Mouse (Mus musculus) intestine, embryonic 16.5 days (tissue): ENCODE measurements at regions not wholly inside any gene's neighbourhood (a gene's known extent, or its start where the extent isn't known, plus 50 kb on each side); places are given as distances from the start of the nearest gene placed in this dataset.

ENCODE experiments used
- ATAC-seq: fragments of 200-750 bp; cut with Nextera tagmentation; 2 replicates; pipeline ENCODE4 v1.8.0; 2017; ENCODE audit warnings: moderate TSS enrichment, moderate library complexity
- H3K27ac ChIP-seq: fragments of 300-500 bp; sonication (generic); 2 replicates; pipeline ENCODE4 v1.5.1; 2014; ENCODE audit warnings: mild to moderate bottlenecking, low read length
- H3K27me3 ChIP-seq: fragments of 300-500 bp; sonication (generic); replicated peaks from 2 replicates; pipeline ENCODE4 v1.6.1; 2014; ENCODE audit warnings: low read length, control low read depth, mixed read lengths; ENCODE audit not compliant: control insufficient read depth, insufficient read depth
- H3K36me3 ChIP-seq: fragments of 300-500 bp; sonication (generic); 2 replicates; pipeline ENCODE4 v1.6.1; 2014; ENCODE audit warnings: low read length, control low read depth; ENCODE audit not compliant: control insufficient read depth, insufficient read depth
- H3K4me1 ChIP-seq: fragments of 300-500 bp; sonication (generic); 2 replicates; pipeline ENCODE4 v1.6.1; 2014; ENCODE audit warnings: low read length, control low read depth, mixed read lengths; ENCODE audit not compliant: control insufficient read depth, insufficient read depth
- H3K4me2 ChIP-seq: fragments of 300-500 bp; sonication (generic); 2 replicates; pipeline ENCODE4 v1.6.1; 2014; ENCODE audit warnings: low read depth, low read length, control low read depth
- H3K4me3 ChIP-seq: fragments of 300-500 bp; sonication (generic); 2 replicates; pipeline ENCODE4 v1.5.1; 2014; ENCODE audit warnings: mild to moderate bottlenecking, low read length
- H3K9ac ChIP-seq: fragments of 300-500 bp; sonication (generic); 2 replicates; pipeline ENCODE4 v1.6.1; 2014; ENCODE audit warnings: low read depth, low read length
- H3K9me3 ChIP-seq: fragments of 300-500 bp; sonication (generic); 2 replicates; pipeline ENCODE4 v1.6.1; 2016; ENCODE audit warnings: low read length, control low read depth; ENCODE audit not compliant: control insufficient read depth
- WGBS: fragments of 180-500 bp; shearing (Covaris S2); extraction: QIAGEN DNeasy Blood & Tissue Kit; methylation state at CpG from one replicate; pipeline ENCODE4 v1.1.7; 2014; 5-methylcytosine and 5-hydroxymethylcytosine counted together

DNA sequence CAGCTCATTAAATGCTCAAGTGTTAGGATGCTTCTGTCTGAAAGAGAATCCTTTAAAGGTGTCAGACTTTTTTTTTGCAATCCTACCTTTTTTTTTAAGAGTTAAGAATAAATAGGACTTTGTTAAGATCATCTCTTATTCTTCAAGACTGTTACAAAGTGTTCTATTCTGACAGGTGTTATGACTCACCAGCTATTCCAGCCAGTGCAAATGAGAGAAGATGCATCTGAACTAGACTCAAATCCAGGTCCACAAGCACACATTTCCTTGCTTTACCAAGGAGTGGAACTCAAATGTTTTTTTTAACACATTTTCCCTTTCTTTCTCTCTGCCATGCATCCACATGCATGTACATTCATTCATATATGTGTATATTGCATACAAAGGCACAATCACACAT is 98.4 kb upstream of the Atp10a start:
- no peaks in the 10 kb centered on the region for H3K4me1 ChIP-seq
- no peaks in the 10 kb centered on the region for H3K36me3 ChIP-seq
- H3K9ac ChIP-seq, result no peak overlapping the region
- H3K9me3 ChIP-seq, result no peaks in the 10 kb centered on the region
- ATAC-seq, result no peak
- no peak overlapping the region for H3K4me2 ChIP-seq
- H3K27ac ChIP-seq, result no peak overlapping the region
- no peak overlapping the region for H3K4me3 ChIP-seq
- no peaks in the 10 kb centered on the region for H3K27me3 ChIP-seq

- no peaks in the 10 kb centered on the region for H3K27me3 ChIP-seq
- 41% methylated on average over 2 of the region's 2 CpGs for WGBS
- no peak overlapping the region for H3K4me3 ChIP-seq
- no peak for ATAC-seq
- no peaks in the 10 kb centered on the region for H3K36me3 ChIP-seq
- H3K27ac ChIP-seq, result no peak overlapping the region
- no peaks in the 10 kb centered on the region for H3K9me3 ChIP-seq
- no peak overlapping the region for H3K4me2 ChIP-seq
- no peak overlapping the region for H3K9ac ChIP-seq
- no peaks in the 10 kb centered on the region for H3K4me1 ChIP-seq
Measured at GRCm38 (mm10) chr7:58568807-58569206, 87.2 kb upstream of the Atp10a start.

DNA sequence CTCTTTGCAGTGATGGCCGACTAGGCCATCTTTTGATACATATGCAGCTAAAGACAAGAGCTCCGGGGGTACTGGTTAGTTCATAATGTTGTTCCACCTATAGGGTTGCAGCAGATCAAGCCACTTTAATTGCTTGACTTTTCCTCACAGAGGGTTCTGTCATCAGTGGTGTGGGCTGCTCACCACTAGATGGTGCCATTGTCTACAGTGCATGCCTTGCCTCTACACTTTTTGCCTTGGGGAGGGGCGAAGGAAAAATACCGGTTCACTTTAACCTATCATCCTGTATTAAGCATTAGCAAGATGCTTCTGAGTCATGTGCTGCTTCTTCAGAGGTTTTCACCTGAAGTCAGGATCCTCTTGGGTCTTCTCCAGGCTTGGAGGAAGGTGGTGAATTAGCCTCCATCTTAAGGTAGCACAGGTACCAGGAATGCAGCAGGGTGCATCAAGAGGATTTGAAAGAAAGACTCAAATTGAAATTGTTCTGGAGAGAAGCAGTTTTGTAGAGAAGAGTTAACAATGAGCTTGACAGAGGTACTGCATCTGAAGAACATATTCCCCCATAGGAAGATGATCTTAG is 71.6 kb upstream of the Atp10a start:
- H3K9me3 ChIP-seq, result no peaks in the 10 kb centered on the region
- no peak overlapping the region for H3K27ac ChIP-seq
- H3K36me3 ChIP-seq, result no peaks in the 10 kb centered on the region
- H3K4me1 ChIP-seq, result no peaks in the 10 kb centered on the region
- WGBS, result 29% methylated on average over 4 of the region's 4 CpGs
- H3K27me3 ChIP-seq, result no peaks in the 10 kb centered on the region
- H3K4me3 ChIP-seq, result no peak overlapping the region
- no peak overlapping the region for H3K9ac ChIP-seq
- ATAC-seq, result peak; percentile 53; the same call in 1 of the 2 replicates
- H3K4me2 ChIP-seq, result no peak overlapping the region

DNA sequence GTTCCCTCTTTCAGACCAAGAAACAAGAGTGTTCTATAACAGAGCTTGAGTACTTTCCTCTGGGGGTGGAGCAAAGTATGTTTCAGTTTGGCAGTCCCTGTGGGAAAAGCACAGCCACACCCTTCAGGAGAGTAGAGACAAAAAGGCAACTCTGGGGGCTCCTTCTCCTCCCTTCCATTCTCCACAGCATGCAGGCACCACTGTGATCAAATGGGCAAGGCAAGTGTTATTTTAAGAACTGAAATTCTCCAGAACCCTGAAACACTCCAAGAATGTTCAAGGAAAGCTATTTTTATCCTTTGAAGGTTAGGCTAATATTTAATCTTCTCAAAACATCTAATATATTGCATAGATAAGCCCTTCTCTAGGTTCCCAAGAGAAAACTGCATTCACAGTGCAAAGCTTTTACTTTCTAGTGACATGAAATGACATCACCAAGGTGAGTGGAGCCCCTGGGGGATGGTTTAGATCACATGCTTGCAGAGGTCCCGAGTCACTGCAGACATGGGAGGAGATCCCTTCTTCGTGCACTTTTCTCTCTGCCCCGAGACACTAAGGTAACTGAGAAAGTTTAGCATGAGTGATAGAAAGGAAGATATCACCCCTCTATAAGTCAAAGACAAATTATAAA is 70.2 kb upstream of the Atp10a start:
- 39% methylated on average over 3 of the region's 3 CpGs for WGBS
- Histone ChIP-seq H3K9ac (no peak overlapping the region), H3K27me3 (no peaks in the 10 kb centered on the region), H3K27ac (no peak overlapping the region), H3K36me3 (no peaks in the 10 kb centered on the region), H3K9me3 (no peaks in the 10 kb centered on the region), H3K4me2 (no peak overlapping the region), H3K4me3 (no peak overlapping the region), H3K4me1 (no peaks in the 10 kb centered on the region)
- ATAC-seq, result peak; percentile 48

DNA sequence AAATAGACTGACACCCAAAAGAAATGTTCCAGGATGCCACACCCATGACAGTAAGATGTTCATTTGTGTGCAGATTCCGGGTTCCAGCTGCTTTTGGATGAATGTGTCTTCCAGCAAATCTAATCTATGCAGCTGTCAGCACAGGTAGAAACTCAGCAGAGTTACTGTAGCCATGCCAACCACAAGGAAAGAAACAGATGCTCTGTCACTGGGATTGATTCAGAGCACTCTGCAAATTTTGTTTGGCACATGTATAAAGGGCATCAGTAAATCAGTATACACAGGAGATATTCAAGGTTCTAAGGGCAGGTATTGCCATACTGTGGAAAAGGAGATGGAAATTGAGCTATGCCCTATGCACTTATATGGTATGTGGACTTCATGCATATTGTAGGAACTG is 60.0 kb upstream of the Atp10a start:
- no peaks in the 10 kb centered on the region for H3K4me1 ChIP-seq
- no peaks in the 10 kb centered on the region for H3K9me3 ChIP-seq
- H3K4me3 ChIP-seq, result no peak overlapping the region
- 67% methylated on average over 1 of the region's 1 CpGs for WGBS
- H3K36me3 ChIP-seq, result no peaks in the 10 kb centered on the region
- H3K4me2 ChIP-seq, result no peak overlapping the region
- H3K27me3 ChIP-seq, result no peaks in the 10 kb centered on the region
- ATAC-seq, result no peak
- no peak overlapping the region for H3K9ac ChIP-seq
- no peak overlapping the region for H3K27ac ChIP-seq
